Mouse (Mus musculus) hindbrain, embryonic 10.5 days (tissue): Measurements from ENCODE around the gene Sf3b2. TPM values are rescaled to one million over a fixed set of nuclear protein-coding genes. Genes with fewer than 3 reads are reported as not detected.
"Not testable (repeated sequence)": the region's sequence is repeated elsewhere in the genome, so short reads cannot be mapped to it uniquely, and the experiment has no call there.

Source experiments
- DNase-seq: peaks from one replicate; pipeline ENCODE4 v3.0.0-alpha.2; 2017; ENCODE audit warnings: low spot score
- H3K27ac ChIP-seq: fragments of 300-500 bp; sonication (generic); 2 replicates; pipeline ENCODE4 v1.5.1; 2016; ENCODE audit warnings: mild to moderate bottlenecking, moderate library complexity
- H3K27me3 ChIP-seq: fragments of 300-500 bp; sonication (generic); 2 replicates; pipeline ENCODE4 v1.6.1; 2016; ENCODE audit warnings: mild to moderate bottlenecking; ENCODE audit not compliant: poor library complexity, insufficient read depth, severe bottlenecking
- H3K36me3 ChIP-seq: fragments of 300-500 bp; sonication (generic); 2 replicates; pipeline ENCODE4 v1.6.1; 2016; ENCODE audit warnings: mild to moderate bottlenecking, moderate library complexity
- H3K4me1 ChIP-seq: fragments of 300-500 bp; sonication (generic); replicated peaks from 2 replicates; pipeline ENCODE4 v1.6.1; 2016; ENCODE audit warnings: mild to moderate bottlenecking
- H3K4me3 ChIP-seq: fragments of 300-500 bp; sonication (generic); 2 replicates; pipeline ENCODE4 v1.5.1; 2016; ENCODE audit warnings: mild to moderate bottlenecking, moderate library complexity
- H3K9me3 ChIP-seq: fragments of 300-500 bp; sonication (generic); 2 replicates; pipeline ENCODE4 v1.6.1; 2016; ENCODE audit warnings: mild to moderate bottlenecking, moderate library complexity
- WGBS: fragments of 180-500 bp; shearing (Covaris S2); methylation state at CpG from one replicate; pipeline ENCODE4 v1.1.7; 2016; 5-methylcytosine and 5-hydroxymethylcytosine counted together
- polyA plus RNA-seq: library from polyadenylated mRNA; unstranded; fragments of >200 nt; fragmentation: Nextera tagmentation; extraction: Ambion mirVana; gene quantifications from 2 replicates; pipeline ENCODE4 v1.2.1, GENCODE M21; 2016

Sf3b2 gene
- polyA plus RNA-seq, 1 experiment from 2014 or later: 438 TPM

- no peak for DNase-seq
- 56% methylated on average over 1 of the region's 1 CpGs for WGBS
- Histone ChIP-seq H3K36me3 (peaks cover 28% of the 10 kb centered on the region), H3K4me3 (peak overlapping the region; percentile 93), H3K27me3 (no peaks in the 10 kb centered on the region), H3K9me3 (no peaks in the 10 kb centered on the region), H3K27ac (no peak overlapping the region), H3K4me1 (peaks cover 39% of the 10 kb centered on the region)
These were observed 23.8 kb downstream of the Sf3b2 start for GRCm38 (mm10) chr19:5271430-5271829.

- H3K4me1 ChIP-seq: peaks cover 39% of the 10 kb centered on the region
- no peak for DNase-seq
- no peak overlapping the region for H3K4me3 ChIP-seq
- H3K27ac ChIP-seq: no peak overlapping the region
- peaks cover 8% of the 10 kb centered on the region for H3K36me3 ChIP-seq
- no peaks in the 10 kb centered on the region for H3K9me3 ChIP-seq
- H3K27me3 ChIP-seq: no peaks in the 10 kb centered on the region
- 90% methylated on average over 5 of the region's 5 CpGs for whole genome bisulfite sequencing
These were observed 25.9 kb downstream of the Sf3b2 start for GRCm38 (mm10) chr19:5269392-5269791.

GRCm38 (mm10) chr19:5268875-5269274, 26.4 kb downstream of the Sf3b2 start:
- Histone ChIP-seq H3K27me3 (no peaks in the 10 kb centered on the region), H3K9me3 (no peaks in the 10 kb centered on the region), H3K27ac (no peak overlapping the region), H3K36me3 (peaks cover 2% of the 10 kb centered on the region), H3K4me1 (peaks cover 36% of the 10 kb centered on the region), H3K4me3 (no peak overlapping the region)
- 90% methylated on average over 3 of the region's 3 CpGs for WGBS
- DNase-seq: no peak

- Histone ChIP-seq H3K27ac (no peak overlapping the region), H3K27me3 (no peaks in the 10 kb centered on the region), H3K36me3 (no peaks in the 10 kb centered on the region), H3K9me3 (no peaks in the 10 kb centered on the region), H3K4me3 (no peak overlapping the region), H3K4me1 (peaks cover 28% of the 10 kb centered on the region)
- no peak for DNase-seq
These were observed 27.2 kb downstream of the Sf3b2 start for GRCm38 (mm10) chr19:5268017-5268416.

GRCm38 (mm10) chr19:5267015-5267414, 28.2 kb downstream of the Sf3b2 start:
- no peak overlapping the region for H3K4me3 ChIP-seq
- no peak for DNase-seq
- no peaks in the 10 kb centered on the region for H3K36me3 ChIP-seq
- H3K9me3 ChIP-seq: no peaks in the 10 kb centered on the region
- H3K4me1 ChIP-seq: peaks cover 20% of the 10 kb centered on the region
- no peaks in the 10 kb centered on the region for H3K27me3 ChIP-seq
- no peak overlapping the region for H3K27ac ChIP-seq
- WGBS: 98% methylated on average over 5 of the region's 5 CpGs

- no peak overlapping the region for H3K27ac ChIP-seq
- DNase-seq: no peak
These were observed 38.1 kb downstream of the Sf3b2 start for GRCm38 (mm10) chr19:5257140-5257539.

GRCm38 (mm10) chr19:5236981-5237380, 58.3 kb downstream of the Sf3b2 start:
- not testable (repeated sequence) for H3K4me3 ChIP-seq, H3K9me3 ChIP-seq, H3K27me3 ChIP-seq, H3K4me1 ChIP-seq, H3K36me3 ChIP-seq, H3K27ac ChIP-seq, DNase-seq
- 100% methylated on average over 1 of the region's 1 CpGs for WGBS

More at GRCm38 (mm10) chr19:5257140-5257539, 38.1 kb downstream of the Sf3b2 start:
- H3K4me3 ChIP-seq: no peak overlapping the region
- H3K9me3 ChIP-seq: no peaks in the 10 kb centered on the region
- 60% methylated on average over 3 of the region's 3 CpGs for WGBS
- peaks cover 5% of the 10 kb centered on the region for H3K36me3 ChIP-seq
- H3K4me1 ChIP-seq: no peaks in the 10 kb centered on the region
- H3K27me3 ChIP-seq: no peaks in the 10 kb centered on the region

- Histone ChIP-seq H3K27me3 (no peaks in the 10 kb centered on the region), H3K27ac (no peak overlapping the region), H3K36me3 (no peaks in the 10 kb centered on the region), H3K4me1 (no peaks in the 10 kb centered on the region), H3K4me3 (no peak overlapping the region), H3K9me3 (no peaks in the 10 kb centered on the region)
- DNase-seq: no peak
- 86% methylated on average over 4 of the region's 4 CpGs for WGBS
These were observed 62.6 kb downstream of the Sf3b2 start for GRCm38 (mm10) chr19:5232696-5233095.

- 85% methylated on average over 2 of the region's 2 CpGs for WGBS
- Histone ChIP-seq H3K36me3 (no peaks in the 10 kb centered on the region), H3K27me3 (no peaks in the 10 kb centered on the region), H3K4me3 (no peak overlapping the region), H3K27ac (no peak overlapping the region), H3K9me3 (no peaks in the 10 kb centered on the region), H3K4me1 (no peaks in the 10 kb centered on the region)
- no peak for DNase-seq
These were observed 65.1 kb downstream of the Sf3b2 start for GRCm38 (mm10) chr19:5230110-5230509.

- no peak for DNase-seq
- Histone ChIP-seq H3K27ac (no peak overlapping the region), H3K36me3 (no peaks in the 10 kb centered on the region), H3K27me3 (no peaks in the 10 kb centered on the region), H3K9me3 (no peaks in the 10 kb centered on the region), H3K4me3 (no peak overlapping the region), H3K4me1 (0 out of 2 replicates have a peak, but pooled peaks cover 5% of the 10 kb centered on the region)
- WGBS: 55% methylated on average over 2 of the region's 2 CpGs
These were observed 70.6 kb downstream of the Sf3b2 start for GRCm38 (mm10) chr19:5224624-5225023.

GRCm38 (mm10) chr19:5224077-5224476, 71.2 kb downstream of the Sf3b2 start:
- H3K27me3 ChIP-seq: no peaks in the 10 kb centered on the region
- no peak for DNase-seq
- WGBS: 89% methylated on average over 4 of the region's 4 CpGs

More at GRCm38 (mm10) chr19:5224077-5224476, 71.2 kb downstream of the Sf3b2 start:
- H3K9me3 ChIP-seq: no peaks in the 10 kb centered on the region
- no peaks in the 10 kb centered on the region for H3K36me3 ChIP-seq
- no peak overlapping the region for H3K27ac ChIP-seq
- H3K4me1 ChIP-seq: 0 out of 2 replicates have a peak, but pooled peaks cover 5% of the 10 kb centered on the region
- no peak overlapping the region for H3K4me3 ChIP-seq

Other genes starting within 250 kb of the Sf3b2 start
- 2.3 and 3.0 TPM in 2 replicates for gene Rin1, start 245.0 kb downstream of the Sf3b2 start, polyA plus RNA-seq
- 26.9 and 39.1 TPM in 2 replicates for gene Cd248, start 227.4 kb downstream of the Sf3b2 start, polyA plus RNA-seq
- 1.5 and 1.8 TPM in 2 replicates for gene Tmem151a, start 209.9 kb downstream of the Sf3b2 start, polyA plus RNA-seq
- 87.1 and 92.0 TPM in 2 replicates for gene Yif1a, start 206.9 kb downstream of the Sf3b2 start, polyA plus RNA-seq
- 42.1 and 115 TPM in 2 replicates for gene Cnih2, start 196.9 kb downstream of the Sf3b2 start, polyA plus RNA-seq
- 270 and 303 TPM in 2 replicates for gene Rab1b, start 188.4 kb downstream of the Sf3b2 start, polyA plus RNA-seq
- gene Klc2, start 176.9 kb downstream of the Sf3b2 start, polyA plus RNA-seq: 35.5 and 45.8 TPM in 2 replicates
- 23.7 and 26.1 TPM in 2 replicates for gene Pacs1, start 22.3 kb downstream of the Sf3b2 start, polyA plus RNA-seq
- 11.7 and 19.1 TPM in 2 replicates for gene Gal3st3, start 2.9 kb upstream of the Sf3b2 start, polyA plus RNA-seq
- not detected in 2 replicates for gene Catsper1, start 40.3 kb upstream of the Sf3b2 start, polyA plus RNA-seq
- gene Cst6, start 54.1 kb upstream of the Sf3b2 start, polyA plus RNA-seq: 0.65 and 1.6 TPM in 2 replicates
- gene Eif1ad, start 71.3 kb upstream of the Sf3b2 start, polyA plus RNA-seq: 84.2 and 90.5 TPM in 2 replicates
- 539 and 565 TPM in 2 replicates for gene Banf1, start 71.7 kb upstream of the Sf3b2 start, polyA plus RNA-seq
- 82.7 and 93.2 TPM in 2 replicates for gene Sart1, start 93.2 kb upstream of the Sf3b2 start, polyA plus RNA-seq
- 0.44 and 0.58 TPM in 2 replicates for gene Tsga10ip, start 107.1 kb upstream of the Sf3b2 start, polyA plus RNA-seq
- gene Drap1, start 129.5 kb upstream of the Sf3b2 start, polyA plus RNA-seq: 223 and 271 TPM in 2 replicates
- 53.8 and 63.9 TPM in 2 replicates for gene AI837181, start 129.7 kb upstream of the Sf3b2 start, polyA plus RNA-seq
- gene Fosl1, start 152.1 kb upstream of the Sf3b2 start, polyA plus RNA-seq: not detected in 2 replicates
- 6.9 and 8.6 TPM in 2 replicates for gene Ccdc85b, start 162.4 kb upstream of the Sf3b2 start, polyA plus RNA-seq
- gene Fibp, start 165.2 kb upstream of the Sf3b2 start, polyA plus RNA-seq: 99.5 and 122 TPM in 2 replicates
- 2.0 and 3.0 TPM in 2 replicates for gene Ctsw, start 173.1 kb upstream of the Sf3b2 start, polyA plus RNA-seq
- 62.7 and 71.3 TPM in 2 replicates for gene Efemp2, start 178.5 kb upstream of the Sf3b2 start, polyA plus RNA-seq
- gene Mus81, start 192.9 kb upstream of the Sf3b2 start, polyA plus RNA-seq: 43.7 and 51.4 TPM in 2 replicates
- 3,259 and 3,562 TPM in 2 replicates for gene Cfl1, start 195.0 kb upstream of the Sf3b2 start, polyA plus RNA-seq
- gene 1700020D05Rik, start 208.3 kb upstream of the Sf3b2 start, polyA plus RNA-seq: not detected in 2 replicates
- 8.9 and 18.7 TPM in 2 replicates for gene Snx32, start 215.1 kb upstream of the Sf3b2 start, polyA plus RNA-seq